Mouse (Mus musculus) adrenal gland, postnatal 4 days (tissue): ENCODE results near the gene Gm7356. TPM values are rescaled to one million over a fixed set of nuclear protein-coding genes. Genes with fewer than 3 reads are reported as not detected.
"Not testable (repeated sequence)": the region's sequence is repeated elsewhere in the genome, so short reads cannot be mapped to it uniquely, and the experiment has no call there.

Experiments
- DNase-seq, 2 experiments: peaks; one replicate each; pipeline ENCODE4 v3.0.0; 2021 to 2022; ENCODE audit warnings: low spot score in 2 of 2, mixed read lengths in 2 of 2
- long read RNA-seq, 2 experiments: library from polyadenylated mRNA; stranded (forward); transcript quantifications; one replicate each; pipeline ENCODE4 v2.0.0; 2021
- total RNA-seq, 2 experiments: library from RNA; stranded (reverse); gene quantifications; 2 replicates each; pipeline ENCODE4 v1.2.3; 2021

The Gm7356 gene
- not detected for total RNA-seq
- long read RNA-seq, experiment 1 = 0 reads
- long read RNA-seq, experiment 2 = 0 reads

DNA sequence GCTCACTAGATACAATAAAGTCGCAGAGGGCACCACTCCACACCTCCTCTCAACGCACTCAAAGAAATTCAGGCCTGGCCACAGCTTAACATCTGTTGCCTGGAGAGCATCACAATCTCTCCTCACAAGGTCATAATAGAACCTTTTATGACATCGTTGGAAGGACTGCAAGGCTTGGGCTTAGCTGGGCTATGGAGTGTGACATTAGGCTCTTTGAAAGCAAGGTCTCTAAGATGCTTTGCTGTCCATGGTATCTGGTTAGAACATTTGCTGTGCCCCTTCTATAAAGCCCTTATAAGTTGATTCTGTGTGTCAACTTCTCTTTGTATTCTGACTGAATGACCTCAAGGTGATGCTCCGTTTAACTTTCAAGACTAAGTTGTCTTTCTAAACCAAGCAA, at the start of gene Gm7356:
Gene Gm7356 (minus strand): TSS at position 101 of the 400 bp plus-strand sequence.
- not testable (repeated sequence) for DNase-seq

GRCm38 (mm10) chr17:14041880-14042279, 38.4 kb upstream of the Gm7356 start:
- not testable (repeated sequence) for DNase-seq

DNA sequence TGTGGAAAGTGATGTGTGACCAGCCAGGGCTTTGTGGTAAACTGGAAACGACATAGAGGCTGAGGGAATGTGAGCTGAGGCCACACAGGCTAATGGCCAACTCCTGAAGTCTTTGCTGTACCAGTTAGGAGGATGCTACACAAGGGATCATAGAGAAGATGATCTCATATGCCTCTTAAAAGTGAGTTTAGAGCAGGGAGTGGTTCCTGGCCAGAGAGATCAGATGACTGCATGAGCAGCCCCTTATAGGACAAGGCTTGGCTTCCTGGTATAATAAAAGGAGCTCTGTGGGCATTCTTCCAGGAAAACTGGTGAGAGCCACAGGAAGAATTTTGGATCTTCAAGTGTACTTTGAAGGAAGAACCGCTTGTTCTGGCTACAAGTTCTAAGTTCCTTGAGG, 33.5 kb upstream of the Gm7356 start:
- DNase-seq = not testable (repeated sequence)

- DNase-seq = not testable (repeated sequence)
Observed at GRCm38 (mm10) chr17:14036113-14036512, 32.6 kb upstream of the Gm7356 start.

GRCm38 (mm10) chr17:13993425-13993824, 10.1 kb downstream of the Gm7356 start:
- not testable (repeated sequence) for DNase-seq

DNA sequence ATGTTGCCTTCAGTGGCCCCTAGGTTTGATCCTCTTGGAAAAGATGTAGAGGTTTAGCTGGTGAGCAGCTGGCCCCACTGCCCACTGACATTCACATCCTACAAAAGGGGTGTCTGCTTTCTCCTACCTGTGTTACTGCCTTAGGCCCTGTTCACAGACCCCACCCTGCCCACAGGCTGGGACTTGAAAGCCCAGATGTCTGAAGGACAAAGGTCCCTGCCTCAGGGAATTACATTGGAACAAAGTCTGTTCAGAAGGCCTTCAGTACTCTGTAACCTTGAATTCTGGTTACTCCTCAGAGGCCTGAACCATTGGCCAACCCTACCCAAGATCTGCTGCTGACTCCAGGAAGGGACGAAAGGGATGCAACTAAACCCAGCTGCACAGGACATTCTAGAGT, 15.8 kb downstream of the Gm7356 start:
- no peak for DNase-seq

- DNase-seq = not testable (repeated sequence)
Observed at GRCm38 (mm10) chr17:13970796-13971195, 32.7 kb downstream of the Gm7356 start.

DNA sequence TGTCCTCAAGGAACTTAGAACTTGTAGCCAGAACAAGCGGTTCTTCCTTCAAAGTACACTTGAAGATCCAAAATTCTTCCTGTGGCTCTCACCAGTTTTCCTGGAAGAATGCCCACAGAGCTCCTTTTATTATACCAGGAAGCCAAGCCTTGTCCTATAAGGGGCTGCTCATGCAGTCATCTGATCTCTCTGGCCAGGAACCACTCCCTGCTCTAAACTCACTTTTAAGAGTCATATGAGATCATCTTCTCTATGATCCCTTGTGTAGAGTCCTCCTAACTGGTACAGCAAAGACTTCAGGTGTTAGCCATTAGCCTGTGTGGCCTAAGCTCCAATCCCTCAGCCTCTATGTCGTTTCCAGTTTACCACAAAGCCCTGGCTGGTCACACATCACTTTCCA, 33.6 kb downstream of the Gm7356 start:
- not testable (repeated sequence) for DNase-seq

GRCm38 (mm10) chr17:13965048-13965447, 38.5 kb downstream of the Gm7356 start:
- DNase-seq = not testable (repeated sequence)

- not testable (repeated sequence) for DNase-seq
Observed at GRCm38 (mm10) chr17:13962245-13962644, 41.3 kb downstream of the Gm7356 start.

DNA sequence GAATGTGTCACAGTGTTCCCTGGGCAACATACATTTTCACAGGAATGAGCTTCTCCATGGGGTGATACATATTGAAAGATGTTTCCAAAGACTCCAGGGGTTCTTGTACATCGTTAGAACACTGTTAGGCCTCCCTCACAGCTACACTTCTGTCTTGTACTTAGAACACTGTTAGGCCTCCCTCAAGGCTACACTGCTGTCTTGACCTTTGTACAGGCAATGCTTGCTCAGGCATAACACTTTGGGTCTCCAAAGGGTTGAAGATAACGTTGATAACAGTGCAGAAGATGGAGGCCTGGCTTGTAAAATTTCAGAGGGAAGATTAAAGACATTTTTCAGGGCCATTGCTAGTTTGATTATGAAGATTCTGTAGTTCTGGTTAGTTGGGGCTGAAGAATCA, 45.4 kb downstream of the Gm7356 start:
- not testable (repeated sequence) for DNase-seq

- not testable (repeated sequence) for DNase-seq
Observed at GRCm38 (mm10) chr17:13951570-13951969, 51.9 kb downstream of the Gm7356 start.

Other genes with a start within 250 kb of the Gm7356 start
- 10 to 100 TPM; 90.3 to 96.9 TPM for gene Afdn, start 243.2 kb downstream of the Gm7356 start, total RNA-seq
- 1 to 10 TPM; 5.2 to 6.7 TPM for gene Tcte2, start 241.9 kb downstream of the Gm7356 start, total RNA-seq
- not detected for gene Gm7168, start 55.3 kb downstream of the Gm7356 start, total RNA-seq
- gene Gm7358, start 55.8 kb upstream of the Gm7356 start, total RNA-seq = not detected
- 1 to 10 TPM; 2.4 to 9.2 TPM for gene Dact2, start 200.6 kb upstream of the Gm7356 start, total RNA-seq